27 mouse cellular contexts compared by ENCODE assay signal in genomic region chr17:5828944-5829343, GRCm38 (mm10). TPM values are rescaled to one million over a fixed set of nuclear protein-coding genes. Genes with fewer than 3 reads are reported as not detected.
DNase-seq lines count a peak whose midpoint lies in the region; ATAC-seq and TF ChIP-seq lines count a peak whose summit lies in the region.
"Had no signal": no experiment of that assay in that cellular context is flagged by ENCODE, and none has a peak within 500 bp of the region (broad histone marks: within the 10 kb centered on the region; RNA-seq: fewer than 3 reads in every experiment).

No protein-coding gene starts in this region.

- H3K27ac ChIP-seq in heart, embryonic 10.5 days: peak overlapping the region; percentile 67; the same call in 1 of the 2 replicates
- H3K27ac ChIP-seq in MEL (ENCODE audit: control insufficient read depth, low read depth, low read length): no peak overlapping the region
- peak overlapping the region; percentile 83 for H3K27ac ChIP-seq in liver, embryonic 13.5 days
- H3K27ac ChIP-seq: embryonic facial prominence, embryonic 12.5 days; forebrain, embryonic 15.5 days; hindbrain, embryonic 12.5 days; layer of hippocampus, adult 2 months; limb, embryonic 13.5 days; lung, embryonic 15.5 days; neural tube, embryonic 12.5 days; stomach, embryonic 15.5 days had no signal

- peaks cover 30% of the 10 kb centered on the region for H3K4me1 ChIP-seq in heart, embryonic 10.5 days
- peaks cover 8 to 31% of the 10 kb centered on the region in 2 experiments for H3K4me1 ChIP-seq in MEL (ENCODE audit: control insufficient read depth in 1 of 2, insufficient read depth in 2 of 2, low read length in 2 of 2)
- H3K4me1 ChIP-seq in liver, embryonic 13.5 days (replicated peaks): peaks cover 54% of the 10 kb centered on the region

- no peaks in the 10 kb centered on the region for H3K27me3 ChIP-seq in heart, embryonic 10.5 days (ENCODE audit: insufficient read depth, poor library complexity, severe bottlenecking)
- H3K27me3 ChIP-seq in MEL (ENCODE audit: control insufficient read depth in 1 of 2, insufficient read depth in 2 of 2, low read length in 2 of 2): no peaks in the 10 kb centered on the region
- H3K27me3 ChIP-seq in liver, embryonic 13.5 days: no peaks in the 10 kb centered on the region
- H3K27me3 ChIP-seq: embryonic facial prominence, embryonic 12.5 days; forebrain, embryonic 15.5 days; hindbrain, embryonic 12.5 days; limb, embryonic 13.5 days; lung, embryonic 15.5 days; neural tube, embryonic 12.5 days; Patski; stomach, embryonic 15.5 days had no signal

- peak; percentile 29; the same call in 1 of the 2 replicates for ATAC-seq in liver, embryonic 13.5 days (ENCODE audit: low read depth)
- ATAC-seq: Patski had no signal

- no peaks in the 10 kb centered on the region for H3K79me2 ChIP-seq in MEL (ENCODE audit: control insufficient read depth, insufficient read depth, low read length, poor library complexity)

- TF ChIP-seq CTCF in MEL (IDR thresholded peaks at IDR 0.05 in 2 of 3, conservative IDR thresholded peaks at IDR 0.05 in 1 of 3; ENCODE audit: control insufficient read depth in 1 of 3, insufficient read depth in 1 of 3, low read depth in 2 of 3, low read length in 3 of 3, poor library complexity in 1 of 3, severe bottlenecking in 1 of 3): no peak

- peak overlapping the region; percentile 49 for H3K4me2 ChIP-seq in liver, embryonic 13.5 days

- peak in 1 of 2 experiments; percentile 8; a peak in 1 of 4 replicates for TF ChIP-seq EP300 in MEL (IDR thresholded peaks at IDR 0.05; ENCODE audit: low read depth in 1 of 2, low read length in 2 of 2)

- no peak for TF ChIP-seq POLR2A in MEL (IDR thresholded peaks at IDR 0.05; ENCODE audit: control insufficient read depth in 1 of 2, insufficient read depth in 1 of 2, low read depth in 1 of 2, low read length in 2 of 2, poor library complexity in 1 of 2)

- H3K9ac ChIP-seq in MEL (ENCODE audit: control insufficient read depth, low read depth, low read length, poor library complexity, severe bottlenecking): no peak overlapping the region
- peak overlapping the region; percentile 24; the same call in 1 of the 2 replicates for H3K9ac ChIP-seq in liver, embryonic 13.5 days
- H3K9ac ChIP-seq: forebrain, embryonic 15.5 days; hindbrain, embryonic 12.5 days; lung, embryonic 15.5 days; neural tube, embryonic 12.5 days; stomach, embryonic 15.5 days had no signal

- no peak for TF ChIP-seq RAD21 in MEL (IDR thresholded peaks at IDR 0.05; ENCODE audit: low read depth, low read length)

- no peaks in the 10 kb centered on the region for H3K36me3 ChIP-seq in heart, embryonic 10.5 days
- H3K36me3 ChIP-seq in MEL (ENCODE audit: control insufficient read depth in 1 of 2, insufficient read depth in 2 of 2, low read length in 2 of 2): peaks cover 0 to 29% of the 10 kb centered on the region in 2 experiments; a peak in 2 of 4 replicates
- H3K36me3 ChIP-seq in liver, embryonic 13.5 days: no peaks in the 10 kb centered on the region
- H3K36me3 ChIP-seq: embryonic facial prominence, embryonic 12.5 days; forebrain, embryonic 15.5 days; hindbrain, embryonic 12.5 days; limb, embryonic 13.5 days; lung, embryonic 15.5 days; neural tube, embryonic 12.5 days; stomach, embryonic 15.5 days had no signal

- peak; percentile 79 for DNase-seq in heart, embryonic 10.5 days (ENCODE audit: low spot score)
- no peak for DNase-seq in heart, postnatal 4 days
- peak; percentile 60 for DNase-seq in 416B (ENCODE audit: low read depth)
- no peak for DNase-seq in MEL (ENCODE audit: low read depth, low spot score)
- DNase-seq in liver, embryonic 13.5 days: no peak
- DNase-seq in urinary bladder, adult 2 months (ENCODE audit: low spot score): no peak
- no peak for DNase-seq in embryo, embryonic 11 days
- no peak for DNase-seq in embryo, embryonic 10 days (ENCODE audit: low spot score)
- DNase-seq: adrenal gland, postnatal 36 days; cerebellum, adult 18-20 months; cerebellum, postnatal 36 days; gastrocnemius, postnatal 36 days; kidney, adult 18-20 months; kidney, postnatal 10 days; layer of hippocampus, postnatal 36 days; lung, postnatal 4 days; thymus, adult 18-20 months had no signal

- H3K4me3 ChIP-seq in heart, embryonic 10.5 days: no peak overlapping the region; the same call in 1 of the 2 replicates
- H3K4me3 ChIP-seq in MEL (ENCODE audit: control insufficient read depth in 1 of 2, insufficient read depth in 1 of 2, low read depth in 2 of 2, low read length in 2 of 2): no peak overlapping the region
- no peak overlapping the region for H3K4me3 ChIP-seq in liver, embryonic 13.5 days (replicated peaks)
- H3K4me3 ChIP-seq: embryonic facial prominence, embryonic 12.5 days; erythroblast, embryonic 14.5 days; hindbrain, embryonic 12.5 days; lung, embryonic 15.5 days; neural tube, embryonic 12.5 days; stomach, embryonic 15.5 days had no signal

- 19% methylated on average over 3 of the region's 3 CpGs for WGBS in heart, embryonic 10.5 days
- 14% methylated on average over 3 of the region's 3 CpGs for WGBS in liver, embryonic 13.5 days (ENCODE audit: insufficient replicate concordance)

- no peaks in the 10 kb centered on the region for H3K9me3 ChIP-seq in heart, embryonic 10.5 days
- no peaks in the 10 kb centered on the region for H3K9me3 ChIP-seq in MEL (replicated peaks; ENCODE audit: insufficient read depth, low read length)
- H3K9me3 ChIP-seq in liver, embryonic 13.5 days (replicated peaks): no peaks in the 10 kb centered on the region
- H3K9me3 ChIP-seq: embryonic facial prominence, embryonic 12.5 days; forebrain, embryonic 15.5 days; hindbrain, embryonic 12.5 days; limb, embryonic 13.5 days; lung, embryonic 15.5 days; neural tube, embryonic 12.5 days; stomach, embryonic 15.5 days had no signal

TF ChIP-seq in MEL, 35 proteins besides CTCF, POLR2A, EP300 and RAD21:
- TF ChIP-seq TCF12 (IDR thresholded peaks at IDR 0.05; ENCODE audit: low read depth, low read length) (0 out of 2 replicates have a peak, but pooled peaks have one; percentile 9), GATA1 (IDR thresholded peaks at IDR 0.05; ENCODE audit: low read depth, low read length) (peak; percentile 33; the same call in 1 of the 2 replicates), TAL1 (IDR thresholded peaks at IDR 0.05; ENCODE audit: low read length) (peak; percentile 17; the same call in 1 of the 2 replicates), SMC3 (IDR thresholded peaks at IDR 0.05; ENCODE audit: low read depth, low read length) (no peak)

RNA-seq across cellular contexts. Expression of gene Snx9, which starts 12.2 kb away (rescaled TPM):
- 22.6 and 26.5 TPM in 2 replicates for polyA plus RNA-seq in heart, embryonic 10.5 days (2016; fragmentation: Nextera tagmentation; extraction: Ambion mirVana)
- 10 to 100 TPM; 38.0 to 39.0 TPM for total RNA-seq in heart, postnatal 4 days (2021)
- 12.6 and 12.9 TPM in 2 replicates for total RNA-seq in MEL (2012; rRNA removed)
- 10 to 100 TPM in 1 of 2 experiments, not detected in 1; 22.8 TPM for polyA plus RNA-seq in MEL (2012; ENCODE audit: insufficient read depth in 1 of 2, insufficient read length in 2 of 2, low read depth in 1 of 2, low replicate concordance in 2 of 2, missing spikeins in 1 of 2)
- polyA plus RNA-seq in liver, embryonic 13.5 days (2015; fragmentation: Nextera tagmentation; extraction: Ambion mirVana): 12.2 and 14.1 TPM in 2 replicates
- polyA plus RNA-seq in urinary bladder, adult 2 months (2012; rRNA removed): 51.0 and 51.8 TPM in 2 replicates

Comparison
In these comparisons a context has a peak if more than half of its experiments do, and no peak if none do; other contexts are left out.
1. DNase-seq: peak in heart, embryonic 10.5 days (single experiment) and 416B (single experiment); none in heart, postnatal 4 days (single experiment), MEL (single experiment), liver, embryonic 13.5 days (single experiment), urinary bladder, adult 2 months (single experiment), embryo, embryonic 11 days (single experiment) and embryo, embryonic 10 days (single experiment).